In genomic region chr10:79794491-79794931, GRCm38 (mm10) we compare ENCODE assay signal across 8 mouse cellular contexts. TPM values are rescaled to one million over a fixed set of nuclear protein-coding genes. Genes with fewer than 3 reads are reported as not detected.
A peak's percentile ranks its signal among the peaks of the same experiment; 100 is the strongest.
DNase-seq lines count a peak whose midpoint lies in the region; ATAC-seq and TF ChIP-seq lines count a peak whose summit lies in the region.

No protein-coding gene starts in this region.

- no peaks in the 10 kb centered on the region for H3K27me3 ChIP-seq in embryonic facial prominence, embryonic 11.5 days (ENCODE audit: control insufficient read depth, insufficient read depth, low read length)
- H3K27me3 ChIP-seq in heart, embryonic 12.5 days (replicated peaks), result no peaks in the 10 kb centered on the region
- H3K27me3 ChIP-seq in kidney, embryonic 15.5 days, result no peaks in the 10 kb centered on the region
- no peaks in the 10 kb centered on the region for H3K27me3 ChIP-seq in testis, adult 2 months (ENCODE audit: control insufficient read depth, insufficient read depth, low read length)

- peak overlapping the region; percentile 66 for H3K4me3 ChIP-seq in layer of hippocampus, adult 2 months
- H3K4me3 ChIP-seq in embryonic facial prominence, embryonic 11.5 days (ENCODE audit: low read depth, low read length), result peak overlapping the region; percentile 87
- peak overlapping the region; percentile 94 for H3K4me3 ChIP-seq in heart, embryonic 12.5 days
- peak overlapping the region; percentile 97 for H3K4me3 ChIP-seq in kidney, embryonic 15.5 days (replicated peaks)
- H3K4me3 ChIP-seq in testis, adult 2 months (ENCODE audit: control insufficient read depth, low read depth, low read length), result peak overlapping the region; percentile 83

- no peaks in the 10 kb centered on the region for H3K36me3 ChIP-seq in embryonic facial prominence, embryonic 11.5 days (replicated peaks; ENCODE audit: control insufficient read depth, insufficient read depth, low read depth, low read length)
- 0 out of 2 replicates have a peak, but pooled peaks cover 2% of the 10 kb centered on the region for H3K36me3 ChIP-seq in heart, embryonic 12.5 days
- H3K36me3 ChIP-seq in kidney, embryonic 15.5 days, result no peaks in the 10 kb centered on the region
- H3K36me3 ChIP-seq in testis, adult 2 months (ENCODE audit: control insufficient read depth, insufficient read depth, low read length), result no peaks in the 10 kb centered on the region

- peak overlapping the region; percentile 95 for H3K9ac ChIP-seq in embryonic facial prominence, embryonic 11.5 days (replicated peaks; ENCODE audit: low read length)
- peak overlapping the region; percentile 96 for H3K9ac ChIP-seq in heart, embryonic 12.5 days
- peak overlapping the region; percentile 93 for H3K9ac ChIP-seq in kidney, embryonic 15.5 days

- WGBS in embryonic facial prominence, embryonic 11.5 days, result 13% methylated on average over 10 of the region's 10 CpGs
- 16% methylated on average over 10 of the region's 10 CpGs for WGBS in heart, embryonic 12.5 days
- 6% methylated on average over 10 of the region's 10 CpGs for whole genome bisulfite sequencing in kidney, embryonic 15.5 days

- ATAC-seq in embryonic facial prominence, embryonic 11.5 days (replicated peaks; ENCODE audit: insufficient number of reproducible peaks, low FRiP score, low TSS enrichment, low read depth), result peak; percentile 41
- ATAC-seq in heart, embryonic 12.5 days (ENCODE audit: insufficient number of reproducible peaks, low FRiP score), result peak; percentile 66
- ATAC-seq in kidney, embryonic 15.5 days (replicated peaks; ENCODE audit: low FRiP score), result peak; percentile 65

- DNase-seq in layer of hippocampus, adult 2 months (ENCODE audit: low spot score in 2 of 2), result no peak
- no peak for DNase-seq in layer of hippocampus, adult 9-10 months (ENCODE audit: low spot score)
- no peak for DNase-seq in embryonic facial prominence, embryonic 11.5 days (ENCODE audit: low spot score)
- DNase-seq in lung, postnatal 25 days (ENCODE audit: low spot score), result peak; percentile 83
- no peak for DNase-seq in T-cell, adult 2 months (ENCODE audit: low spot score)

- no peaks in the 10 kb centered on the region for H3K9me3 ChIP-seq in embryonic facial prominence, embryonic 11.5 days (replicated peaks; ENCODE audit: control insufficient read depth, low read length)
- H3K9me3 ChIP-seq in heart, embryonic 12.5 days (replicated peaks), result no peaks in the 10 kb centered on the region
- H3K9me3 ChIP-seq in kidney, embryonic 15.5 days (replicated peaks), result no peaks in the 10 kb centered on the region

- TF ChIP-seq CTCF in layer of hippocampus, adult 2 months (conservative IDR thresholded peaks at IDR 0.05), result no peak
- no peak for TF ChIP-seq CTCF in testis, adult 2 months (IDR thresholded peaks at IDR 0.05; ENCODE audit: control insufficient read depth, insufficient read depth, insufficient replicate concordance, low read depth, low read length)

- H3K4me2 ChIP-seq in embryonic facial prominence, embryonic 11.5 days (ENCODE audit: low read depth, low read length), result peak overlapping the region; percentile 90
- peak overlapping the region; percentile 93 for H3K4me2 ChIP-seq in heart, embryonic 12.5 days
- H3K4me2 ChIP-seq in kidney, embryonic 15.5 days, result peak overlapping the region; percentile 88

- TF ChIP-seq POLR2A in testis, adult 2 months (IDR thresholded peaks at IDR 0.05; ENCODE audit: control insufficient read depth, low read depth, low read length), result peak; percentile 51; the same call in 1 of the 2 replicates

- H3K27ac ChIP-seq in layer of hippocampus, adult 2 months, result peak overlapping the region; percentile 99
- H3K27ac ChIP-seq in embryonic facial prominence, embryonic 11.5 days (replicated peaks; ENCODE audit: low read depth, low read length), result peak overlapping the region; percentile 75
- H3K27ac ChIP-seq in heart, embryonic 12.5 days (ENCODE audit: poor library complexity, severe bottlenecking), result peak overlapping the region; percentile 75
- peak overlapping the region; percentile 94 for H3K27ac ChIP-seq in kidney, embryonic 15.5 days
- H3K27ac ChIP-seq in testis, adult 2 months (ENCODE audit: control insufficient read depth, insufficient read depth, low read depth, low read length), result peak overlapping the region; percentile 56

- peaks cover 6% of the 10 kb centered on the region for H3K4me1 ChIP-seq in embryonic facial prominence, embryonic 11.5 days (ENCODE audit: control insufficient read depth, insufficient read depth, low read length)
- peaks cover 26% of the 10 kb centered on the region for H3K4me1 ChIP-seq in heart, embryonic 12.5 days (replicated peaks)
- H3K4me1 ChIP-seq in kidney, embryonic 15.5 days, result peaks cover 53% of the 10 kb centered on the region
- peaks cover 19% of the 10 kb centered on the region for H3K4me1 ChIP-seq in testis, adult 2 months (ENCODE audit: control insufficient read depth, insufficient read depth, low read length)

RNA-seq across cellular contexts. Expression of gene Palm, which starts 1.1 kb away (rescaled TPM):
- total RNA-seq in layer of hippocampus, adult 2 months (2021), result 100 to 1,000 TPM; 275 to 277 TPM
- 85.7 and 102 TPM in 2 replicates for polyA plus RNA-seq in embryonic facial prominence, embryonic 11.5 days (2014; fragmentation: Nextera tagmentation; extraction: Ambion mirVana)
- polyA plus RNA-seq in heart, embryonic 12.5 days (2016; fragmentation: Nextera tagmentation; extraction: Ambion mirVana), result 72.4 and 80.8 TPM in 2 replicates
- polyA plus RNA-seq in kidney, embryonic 15.5 days (2015; fragmentation: Nextera tagmentation; extraction: Ambion mirVana), result 144 and 158 TPM in 2 replicates
- polyA plus RNA-seq in testis, adult 2 months (2012; rRNA removed), result 8.1 and 9.1 TPM in 2 replicates

RNA-seq across cellular contexts. Expression of gene Prss57, which starts 3.8 kb away (rescaled TPM):
- total RNA-seq in layer of hippocampus, adult 2 months (2021), result under 1 TPM; 0.26 to 0.37 TPM
- not detected in 2 replicates for polyA plus RNA-seq in embryonic facial prominence, embryonic 11.5 days (2014; fragmentation: Nextera tagmentation; extraction: Ambion mirVana)
- polyA plus RNA-seq in heart, embryonic 12.5 days (2016; fragmentation: Nextera tagmentation; extraction: Ambion mirVana), result 0.24 TPM in 1 of 2 replicates, not detected in the other
- 0.29 TPM in 1 of 2 replicates, not detected in the other for polyA plus RNA-seq in kidney, embryonic 15.5 days (2015; fragmentation: Nextera tagmentation; extraction: Ambion mirVana)
- 0.11 TPM in 1 of 2 replicates, not detected in the other for polyA plus RNA-seq in testis, adult 2 months (2012; rRNA removed)

RNA-seq across cellular contexts. Expression of gene Fstl3, which starts 17.4 kb away (rescaled TPM):
- 1 to 10 TPM; 2.5 to 2.7 TPM for total RNA-seq in layer of hippocampus, adult 2 months (2021)
- polyA plus RNA-seq in embryonic facial prominence, embryonic 11.5 days (2014; fragmentation: Nextera tagmentation; extraction: Ambion mirVana), result 2.4 and 2.7 TPM in 2 replicates
- polyA plus RNA-seq in heart, embryonic 12.5 days (2016; fragmentation: Nextera tagmentation; extraction: Ambion mirVana), result 21.1 and 21.9 TPM in 2 replicates
- polyA plus RNA-seq in kidney, embryonic 15.5 days (2015; fragmentation: Nextera tagmentation; extraction: Ambion mirVana), result 15.3 and 15.6 TPM in 2 replicates
- 13.8 and 16.1 TPM in 2 replicates for polyA plus RNA-seq in testis, adult 2 months (2012; rRNA removed)

RNA-seq across cellular contexts. Expression of gene Misp, which starts 26.3 kb away (rescaled TPM):
- 1 to 10 TPM in 1 of 2 experiments, under 1 TPM in 1; 0.54 to 1.1 TPM for total RNA-seq in layer of hippocampus, adult 2 months (2021)
- 0.39 and 0.82 TPM in 2 replicates for polyA plus RNA-seq in embryonic facial prominence, embryonic 11.5 days (2014; fragmentation: Nextera tagmentation; extraction: Ambion mirVana)
- 0.40 and 0.60 TPM in 2 replicates for polyA plus RNA-seq in heart, embryonic 12.5 days (2016; fragmentation: Nextera tagmentation; extraction: Ambion mirVana)
- 14.9 and 15.2 TPM in 2 replicates for polyA plus RNA-seq in kidney, embryonic 15.5 days (2015; fragmentation: Nextera tagmentation; extraction: Ambion mirVana)
- polyA plus RNA-seq in testis, adult 2 months (2012; rRNA removed), result 0.27 and 0.36 TPM in 2 replicates

RNA-seq across cellular contexts. Expression of gene Rnf126, which starts 27.8 kb away (rescaled TPM):
- total RNA-seq in layer of hippocampus, adult 2 months (2021), result 10 to 100 TPM; 85.0 to 88.3 TPM
- polyA plus RNA-seq in embryonic facial prominence, embryonic 11.5 days (2014; fragmentation: Nextera tagmentation; extraction: Ambion mirVana), result 65.1 and 72.7 TPM in 2 replicates
- polyA plus RNA-seq in heart, embryonic 12.5 days (2016; fragmentation: Nextera tagmentation; extraction: Ambion mirVana), result 78.7 and 78.9 TPM in 2 replicates
- polyA plus RNA-seq in kidney, embryonic 15.5 days (2015; fragmentation: Nextera tagmentation; extraction: Ambion mirVana), result 88.5 and 102 TPM in 2 replicates
- polyA plus RNA-seq in testis, adult 2 months (2012; rRNA removed), result 989 and 1,153 TPM in 2 replicates
